Mouse (Mus musculus): ENCODE data around the gene Gm49388. TPM values are rescaled to one million over a fixed set of nuclear protein-coding genes. Genes with fewer than 3 reads are reported as not detected.

The Gm49388 gene
- total RNA-seq, 2 experiments from 2014 or later, result 2.4 to 2.5 TPM

DNA sequence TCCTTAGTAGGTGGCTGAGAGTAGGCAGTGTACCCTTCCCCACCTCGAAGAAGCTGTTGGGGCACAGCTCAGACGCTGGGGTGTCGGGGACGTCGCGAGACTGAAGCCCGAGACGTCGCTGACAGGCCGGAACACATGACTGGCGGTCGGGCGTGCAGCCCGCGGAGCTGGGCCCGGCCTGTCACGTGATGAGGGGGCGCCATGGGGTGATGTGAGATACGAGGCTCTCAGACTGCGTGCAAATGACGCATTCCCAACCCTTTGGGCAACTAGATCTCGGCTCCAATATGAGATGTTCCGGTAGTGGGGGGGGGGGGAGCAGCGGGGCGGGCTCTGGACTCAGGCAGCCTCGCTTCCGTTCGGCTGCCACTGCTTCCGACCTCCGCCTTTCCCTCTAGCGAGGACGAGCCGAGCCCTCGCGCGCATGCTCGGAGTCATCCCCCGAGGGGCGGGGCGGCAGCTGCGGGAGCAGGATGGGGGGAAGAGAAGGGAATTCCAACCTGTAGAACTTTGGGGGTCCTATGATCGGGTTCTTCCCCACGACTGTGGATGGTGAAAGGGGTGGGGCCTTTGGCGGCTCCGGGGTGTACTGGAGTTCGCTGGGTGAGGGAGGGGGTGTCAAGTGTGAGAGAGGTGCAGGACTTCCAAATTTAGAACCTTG, 56.1 kb downstream of the Gm49388 start:
- DNase-seq, result peak; percentile 95

DNA sequence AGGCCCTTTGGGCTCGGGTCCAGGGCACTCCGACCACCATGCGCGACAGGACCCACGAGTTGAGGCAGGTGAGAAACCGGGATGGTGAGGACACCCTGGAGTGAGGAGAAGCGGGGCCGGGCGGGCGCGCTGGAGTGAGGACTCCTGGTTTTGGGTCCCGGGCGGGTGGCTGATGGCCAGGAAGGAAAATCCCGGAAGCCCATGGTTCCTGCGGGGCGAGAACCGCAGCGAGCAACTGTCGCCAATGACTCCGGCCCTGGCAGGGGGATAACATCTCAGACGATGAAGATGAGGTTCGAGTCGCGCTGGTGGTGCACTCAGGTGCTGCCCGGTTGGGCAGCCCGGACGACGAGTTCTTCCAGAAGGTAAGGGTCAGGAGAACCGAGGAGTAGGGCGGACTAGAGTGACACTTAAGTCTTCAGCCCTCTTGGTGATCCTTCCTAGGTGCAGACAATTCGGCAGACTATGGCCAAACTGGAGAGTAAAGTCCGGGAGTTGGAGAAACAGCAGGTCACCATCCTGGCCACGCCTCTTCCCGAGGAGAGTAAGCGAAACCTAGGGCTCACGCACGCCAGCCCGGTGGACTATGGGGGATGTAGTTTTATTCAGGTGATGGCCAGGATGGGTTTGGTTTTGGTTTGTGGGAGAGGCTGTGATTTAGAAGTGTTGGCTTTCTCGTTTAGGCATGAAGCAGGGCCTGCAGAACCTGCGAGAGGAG, 56.8 kb downstream of the Gm49388 start:
- peak; percentile 78 for DNase-seq

DNA sequence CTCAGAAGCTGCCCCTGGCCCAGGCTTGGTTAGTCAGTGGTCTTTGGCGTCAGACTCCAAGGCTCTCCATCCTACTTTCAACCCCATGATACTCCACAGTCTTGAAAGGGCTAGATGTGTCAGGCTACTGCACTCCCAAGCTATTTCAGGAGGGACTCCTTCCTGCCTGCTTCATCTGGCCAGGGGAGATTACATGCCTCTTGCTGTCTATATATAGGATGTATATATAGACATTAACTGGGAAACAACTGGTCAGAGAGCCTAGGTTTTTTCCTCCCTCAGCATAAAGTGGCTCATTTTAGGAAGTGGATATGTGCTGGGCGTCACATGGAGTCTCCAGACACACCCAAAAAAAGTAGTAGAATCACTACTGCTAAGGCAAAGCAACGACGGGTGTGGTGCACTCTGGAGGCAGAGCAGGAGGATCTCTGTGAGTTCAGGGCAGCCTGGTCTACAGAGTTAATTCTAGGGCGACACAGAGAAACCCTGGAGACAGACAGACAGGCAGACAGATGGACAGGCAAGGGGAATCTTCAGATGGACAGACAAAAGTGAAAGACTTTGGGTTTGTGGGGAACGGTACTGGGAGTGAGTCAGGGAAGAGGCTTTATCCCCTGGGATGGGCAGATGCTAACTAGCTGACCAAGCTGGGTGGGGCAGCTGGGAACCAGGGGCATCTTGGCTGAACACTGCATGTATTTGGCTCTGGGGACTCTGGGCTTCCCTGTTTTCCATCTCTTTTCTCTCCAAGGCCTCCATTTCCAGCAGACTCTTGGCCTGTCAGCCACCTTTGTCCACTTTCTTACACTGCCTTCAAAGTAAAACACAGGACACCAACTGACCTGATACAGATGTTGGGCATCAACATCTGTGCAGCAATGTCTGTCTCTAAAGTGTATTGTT, 64.8 kb downstream of the Gm49388 start:
- DNase-seq, result peak; percentile 38

DNA sequence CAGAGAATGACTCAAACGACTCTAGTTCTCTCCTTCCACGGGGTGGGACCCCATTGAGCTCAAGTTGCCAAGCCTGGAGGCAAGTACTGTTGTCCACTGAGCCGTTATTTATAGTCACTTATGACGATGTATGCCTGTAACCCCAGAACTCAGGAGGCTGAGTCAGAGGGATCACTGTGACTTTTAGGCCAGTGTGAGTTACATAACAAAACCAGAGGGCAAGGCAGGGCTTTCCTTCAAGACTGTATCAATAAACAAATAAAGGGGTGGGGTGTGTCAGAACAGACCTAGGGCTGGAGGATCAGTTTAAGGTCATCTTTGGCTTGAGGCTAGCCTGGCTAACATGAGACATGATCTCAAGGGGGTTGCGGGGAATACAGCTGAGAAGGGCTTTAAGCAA, 65.5 kb downstream of the Gm49388 start:
- DNase-seq, result peak; percentile 59

Other genes with a start within 250 kb of the Gm49388 start
- gene Tmem265, start 224.2 kb upstream of the Gm49388 start, total RNA-seq (2021), result not detected
- 1 to 10 TPM; 8.2 to 9.4 TPM for gene Phkg2, start 212.3 kb upstream of the Gm49388 start, total RNA-seq (2021)
- gene Ccdc189, start 197.0 kb upstream of the Gm49388 start, total RNA-seq (2021), result 1 to 10 TPM; 2.1 to 4.5 TPM
- 10 to 100 TPM; 29.4 to 30.0 TPM for gene Rnf40, start 196.8 kb upstream of the Gm49388 start, total RNA-seq (2021)
- gene Zfp629, start 169.8 kb upstream of the Gm49388 start, total RNA-seq (2021), result 1 to 10 TPM; 8.4 to 9.4 TPM
- gene Bcl7c, start 76.7 kb upstream of the Gm49388 start, total RNA-seq (2021), result 10 to 100 TPM; 41.2 to 41.7 TPM
- gene Ctf1, start 72.9 kb upstream of the Gm49388 start, total RNA-seq (2021), result 10 to 100 TPM; 13.8 to 15.1 TPM
- not detected for gene Ctf2, start 53.4 kb upstream of the Gm49388 start, total RNA-seq (2021)
- gene Fbxl19, start 41.1 kb upstream of the Gm49388 start, total RNA-seq (2021), result 1 to 10 TPM; 1.9 to 2.4 TPM
- 1 to 10 TPM; 8.9 to 9.5 TPM for gene Orai3, start 15.8 kb upstream of the Gm49388 start, total RNA-seq (2021)
- gene Setd1a, start 8.9 kb upstream of the Gm49388 start, total RNA-seq (2021), result 10 to 100 TPM; 15.0 to 15.4 TPM
- 1 to 10 TPM; 4.4 to 9.1 TPM for gene Hsd3b7, start 15.0 kb downstream of the Gm49388 start, total RNA-seq (2021)
- gene Stx4a, start 38.7 kb downstream of the Gm49388 start, total RNA-seq (2021), result 10 to 100 TPM; 46.4 to 47.2 TPM
- 1 to 10 TPM in 1 of 2 experiments, under 1 TPM in 1; 0.64 to 1.2 TPM for gene Stx1b, start 38.9 kb downstream of the Gm49388 start, total RNA-seq (2021)
- 10 to 100 TPM; 11.3 to 11.8 TPM for gene Zfp646, start 90.6 kb downstream of the Gm49388 start, total RNA-seq (2021)
- gene Zfp668, start 91.2 kb downstream of the Gm49388 start, total RNA-seq (2021), result 1 to 10 TPM; 2.8 to 4.5 TPM
- gene Prss53, start 105.4 kb downstream of the Gm49388 start, total RNA-seq (2021), result 1 to 10 TPM; 1.5 to 1.6 TPM
- gene Gm21974, start 109.8 kb downstream of the Gm49388 start, total RNA-seq (2021), result not detected
- gene Vkorc1, start 110.0 kb downstream of the Gm49388 start, total RNA-seq (2021), result 10 to 100 TPM; 12.7 to 18.3 TPM
- 100 to 1,000 TPM; 142 to 143 TPM for gene Bckdk, start 118.5 kb downstream of the Gm49388 start, total RNA-seq (2021)
- gene Kat8, start 126.9 kb downstream of the Gm49388 start, total RNA-seq (2021), result 10 to 100 TPM; 19.9 to 20.0 TPM
- not detected for gene Prss8, start 144.5 kb downstream of the Gm49388 start, total RNA-seq (2021)
- gene Prss36, start 161.1 kb downstream of the Gm49388 start, total RNA-seq (2021), result 1 to 10 TPM; 4.4 to 6.1 TPM
- gene Fus, start 181.8 kb downstream of the Gm49388 start, total RNA-seq (2021), result 10 to 100 TPM; 76.2 to 78.4 TPM
- gene Pycard, start 208.3 kb downstream of the Gm49388 start, total RNA-seq (2021), result under 1 TPM; 0.72 to 0.82 TPM
- gene Trim72, start 218.3 kb downstream of the Gm49388 start, total RNA-seq (2021), result 100 to 1,000 TPM; 235 to 294 TPM